ENCODE assay signal across 26 mouse cellular contexts in genomic region chr2:97604688-97605215, GRCm38 (mm10).
DNase-seq lines count a peak whose midpoint lies in the region; ATAC-seq and TF ChIP-seq lines count a peak whose summit lies in the region.
"Had no signal": no experiment of that assay in that cellular context is flagged by ENCODE, and none has a peak within 500 bp of the region (broad histone marks: within the 10 kb centered on the region; RNA-seq: fewer than 3 reads in every experiment).

No protein-coding gene starts in this region.

- no peaks in the 10 kb centered on the region for H3K27me3 ChIP-seq in hindbrain, embryonic 11.5 days (ENCODE audit: control insufficient read depth, insufficient read depth, low read length)
- no peaks in the 10 kb centered on the region for H3K27me3 ChIP-seq in hindbrain, embryonic 10.5 days (ENCODE audit: insufficient read depth, poor library complexity, severe bottlenecking)
- no peaks in the 10 kb centered on the region for H3K27me3 ChIP-seq in midbrain, embryonic 13.5 days
- H3K27me3 ChIP-seq in midbrain, embryonic 15.5 days (replicated peaks) = no peaks in the 10 kb centered on the region
- no peaks in the 10 kb centered on the region for H3K27me3 ChIP-seq in neural tube, embryonic 13.5 days
- H3K27me3 ChIP-seq: CH12.LX; embryonic facial prominence, embryonic 12.5 days; heart, embryonic 15.5 days; hindbrain, embryonic 15.5 days; Patski had no signal

- no peak overlapping the region for H3K27ac ChIP-seq in hindbrain, embryonic 11.5 days (ENCODE audit: low read depth, low read length)
- no peak overlapping the region for H3K27ac ChIP-seq in hindbrain, embryonic 10.5 days
- H3K27ac ChIP-seq in midbrain, embryonic 13.5 days = no peak overlapping the region
- no peak overlapping the region for H3K27ac ChIP-seq in midbrain, embryonic 15.5 days
- H3K27ac ChIP-seq in neural tube, embryonic 13.5 days (replicated peaks) = peak overlapping the region; percentile 38
- H3K27ac ChIP-seq: embryonic facial prominence, embryonic 12.5 days; gastrocnemius, adult 2 months; heart, embryonic 10.5 days; heart, embryonic 15.5 days; hindbrain, embryonic 15.5 days had no signal

- peak; percentile 60; the same call in 1 of the 2 replicates for ATAC-seq in hindbrain, embryonic 11.5 days (ENCODE audit: low FRiP score)
- ATAC-seq in midbrain, embryonic 13.5 days = peak; percentile 37; the same call in 1 of the 2 replicates
- no peak for ATAC-seq in midbrain, embryonic 15.5 days (replicated peaks)
- peak; percentile 78 for ATAC-seq in neural tube, embryonic 13.5 days (ENCODE audit: low read depth)
- ATAC-seq: activated CD4-positive, CD25-positive, alpha-beta regulatory T cell, adult 4 months; forebrain, postnatal 0 days; inflammation-experienced regulatory T-cells, adult 6 months; intestine, postnatal 0 days; Patski had no signal

- WGBS in hindbrain, embryonic 11.5 days = 36% methylated on average over 3 of the region's 3 CpGs
- 38% methylated on average over 3 of the region's 3 CpGs for WGBS in hindbrain, embryonic 10.5 days
- 24% methylated on average over 3 of the region's 3 CpGs for WGBS in midbrain, embryonic 13.5 days
- 17% methylated on average over 3 of the region's 3 CpGs for WGBS in midbrain, embryonic 15.5 days
- 19% methylated on average over 3 of the region's 3 CpGs for WGBS in neural tube, embryonic 13.5 days

- TF ChIP-seq CTCF in brain, embryonic 14.5 days (IDR thresholded peaks at IDR 0.05; ENCODE audit: borderline replicate concordance, extremely low read depth, insufficient read depth, insufficient read length) = no peak

- DNase-seq in hindbrain, embryonic 11.5 days (ENCODE audit: low spot score) = peak; percentile 5
- no peak for DNase-seq in hindbrain, embryonic 10.5 days (ENCODE audit: low spot score)
- peak; percentile 51 for DNase-seq in brain, embryonic 14.5 days (ENCODE audit: low read depth)
- DNase-seq in heart, adult 18-20 months = no peak
- no peak for DNase-seq in frontal cortex, postnatal 14 days (ENCODE audit: low spot score in 2 of 2)
- DNase-seq: adrenal gland, adult 2 months; adrenal gland, postnatal 25 days; cerebellum, adult 2 months; cerebellum, postnatal 10 days; forebrain, postnatal 0 days; gastrocnemius, adult 2 months; gastrocnemius, postnatal 25 days; heart, adult 11 months; heart, postnatal 14 days had no signal

- H3K36me3 ChIP-seq in hindbrain, embryonic 11.5 days (ENCODE audit: control insufficient read depth, insufficient read depth, low read length) = no peaks in the 10 kb centered on the region
- no peaks in the 10 kb centered on the region for H3K36me3 ChIP-seq in hindbrain, embryonic 10.5 days
- H3K36me3 ChIP-seq in midbrain, embryonic 13.5 days = no peaks in the 10 kb centered on the region
- H3K36me3 ChIP-seq in midbrain, embryonic 15.5 days (replicated peaks) = no peaks in the 10 kb centered on the region
- H3K36me3 ChIP-seq in neural tube, embryonic 13.5 days = no peaks in the 10 kb centered on the region
- H3K36me3 ChIP-seq: embryonic facial prominence, embryonic 12.5 days; heart, embryonic 10.5 days; heart, embryonic 15.5 days; hindbrain, embryonic 15.5 days had no signal

- no peak overlapping the region for H3K4me2 ChIP-seq in hindbrain, embryonic 11.5 days (replicated peaks; ENCODE audit: low read depth, low read length)
- no peak overlapping the region for H3K4me2 ChIP-seq in midbrain, embryonic 13.5 days (replicated peaks)
- no peak overlapping the region for H3K4me2 ChIP-seq in midbrain, embryonic 15.5 days
- H3K4me2 ChIP-seq in neural tube, embryonic 13.5 days = no peak overlapping the region
- H3K4me2 ChIP-seq: embryonic facial prominence, embryonic 12.5 days; heart, embryonic 15.5 days; hindbrain, embryonic 15.5 days had no signal

- H3K9ac ChIP-seq in hindbrain, embryonic 11.5 days (ENCODE audit: low read depth, low read length) = no peak overlapping the region
- H3K9ac ChIP-seq in midbrain, embryonic 13.5 days (replicated peaks) = no peak overlapping the region
- H3K9ac ChIP-seq in midbrain, embryonic 15.5 days = no peak overlapping the region
- no peak overlapping the region for H3K9ac ChIP-seq in neural tube, embryonic 13.5 days
- H3K9ac ChIP-seq: embryonic facial prominence, embryonic 12.5 days; forebrain, postnatal 0 days; heart, embryonic 15.5 days; hindbrain, embryonic 15.5 days had no signal

- H3K4me1 ChIP-seq in hindbrain, embryonic 11.5 days (replicated peaks; ENCODE audit: control insufficient read depth, insufficient read depth, low read length) = no peaks in the 10 kb centered on the region
- peaks cover 13% of the 10 kb centered on the region for H3K4me1 ChIP-seq in hindbrain, embryonic 10.5 days (replicated peaks)
- H3K4me1 ChIP-seq in midbrain, embryonic 13.5 days (replicated peaks) = peaks cover 10% of the 10 kb centered on the region; the same call in 1 of the 2 replicates
- H3K4me1 ChIP-seq in midbrain, embryonic 15.5 days = peaks cover 13% of the 10 kb centered on the region
- peaks cover 23% of the 10 kb centered on the region for H3K4me1 ChIP-seq in neural tube, embryonic 13.5 days (replicated peaks)
- H3K4me1 ChIP-seq: embryonic facial prominence, embryonic 12.5 days; heart, embryonic 10.5 days; heart, embryonic 15.5 days had no signal

- no peaks in the 10 kb centered on the region for H3K9me3 ChIP-seq in hindbrain, embryonic 11.5 days (ENCODE audit: control insufficient read depth, low read length)
- H3K9me3 ChIP-seq in hindbrain, embryonic 10.5 days = no peaks in the 10 kb centered on the region
- H3K9me3 ChIP-seq in midbrain, embryonic 13.5 days = no peaks in the 10 kb centered on the region
- no peaks in the 10 kb centered on the region for H3K9me3 ChIP-seq in midbrain, embryonic 15.5 days
- no peaks in the 10 kb centered on the region for H3K9me3 ChIP-seq in neural tube, embryonic 13.5 days
- H3K9me3 ChIP-seq: embryonic facial prominence, embryonic 12.5 days; heart, embryonic 10.5 days; heart, embryonic 15.5 days; hindbrain, embryonic 15.5 days had no signal

- H3K4me3 ChIP-seq in hindbrain, embryonic 11.5 days (ENCODE audit: low read depth, low read length) = no peak overlapping the region
- H3K4me3 ChIP-seq in hindbrain, embryonic 10.5 days = no peak overlapping the region
- H3K4me3 ChIP-seq in midbrain, embryonic 13.5 days (replicated peaks) = no peak overlapping the region
- H3K4me3 ChIP-seq in midbrain, embryonic 15.5 days = no peak overlapping the region
- no peak overlapping the region for H3K4me3 ChIP-seq in neural tube, embryonic 13.5 days
- H3K4me3 ChIP-seq: embryonic facial prominence, embryonic 12.5 days; gastrocnemius, adult 2 months; heart, embryonic 10.5 days; heart, embryonic 15.5 days; hindbrain, embryonic 15.5 days had no signal

- no peak for TF ChIP-seq POLR2A in brain, embryonic 14.5 days (IDR thresholded peaks at IDR 0.05; ENCODE audit: borderline replicate concordance, extremely low read depth, insufficient read depth, insufficient read length, poor library complexity, severe bottlenecking)

Comparison
In these comparisons a context has a peak if more than half of its experiments do, and no peak if none do; other contexts are left out.
1. DNase-seq: peak in hindbrain, embryonic 11.5 days (single experiment) and brain, embryonic 14.5 days (single experiment); none in hindbrain, embryonic 10.5 days (single experiment), heart, adult 18-20 months (0 of 2) and frontal cortex, postnatal 14 days (0 of 2).